Mouse (Mus musculus): Measurements from ENCODE around the gene Cep295nl.
A peak's percentile ranks its signal among the peaks of the same experiment; 100 is the strongest.

The Cep295nl gene

DNA sequence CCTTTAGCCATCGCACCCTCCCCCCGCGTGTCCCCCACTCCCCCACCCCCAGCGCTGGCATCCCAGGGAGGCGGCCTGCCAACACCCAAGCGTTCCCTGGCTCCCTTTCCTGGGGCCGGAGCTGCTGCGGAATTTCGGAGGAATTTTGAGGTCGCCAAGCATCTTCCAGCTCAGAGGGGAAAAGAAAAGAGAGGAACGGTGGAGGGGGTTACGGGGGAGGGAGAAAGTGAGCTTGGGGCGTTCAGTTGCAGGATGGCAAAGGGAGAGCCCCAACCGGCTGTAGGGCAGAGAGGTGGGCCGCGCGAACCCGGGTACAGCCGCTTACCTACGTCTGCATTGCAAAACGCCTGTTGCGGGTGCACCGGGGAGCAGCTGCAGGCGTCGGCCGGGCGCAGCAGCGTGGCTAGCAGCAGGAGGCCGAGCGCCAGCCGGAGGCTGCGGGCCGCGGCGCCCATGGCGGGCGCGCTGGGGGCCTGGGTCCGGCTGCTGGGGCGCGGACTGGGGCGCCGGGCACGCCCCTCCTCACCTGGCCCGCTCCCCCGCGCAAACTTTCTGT is 12.4 kb upstream of the Cep295nl start:
- DNase-seq: peak; percentile 59 to 72

GRCm38 (mm10) chr11:118349494-118349893 is 7.2 kb upstream of the Cep295nl start:
- no peak for DNase-seq

DNA sequence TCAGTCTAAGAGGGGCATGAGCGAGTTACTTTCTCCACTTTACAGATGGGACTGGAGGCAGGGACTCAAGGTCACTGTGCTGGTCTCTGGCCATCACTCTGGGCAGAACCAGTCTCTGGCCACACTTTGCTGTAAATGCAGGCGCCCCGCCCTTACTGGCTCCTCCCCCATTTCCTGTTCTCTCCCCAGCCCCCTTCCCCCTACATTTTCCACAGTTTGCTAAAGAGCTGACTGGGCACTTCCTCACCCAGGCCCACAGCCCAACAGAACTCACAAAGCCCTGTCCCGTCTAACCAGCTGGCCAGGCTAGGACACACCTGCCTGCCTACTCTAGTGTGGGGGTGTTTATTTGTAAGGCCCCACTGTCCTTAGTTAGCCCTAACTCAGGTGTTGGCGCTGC is 6.6 kb upstream of the Cep295nl start:
- DNase-seq: peak; percentile 75 to 83

GRCm38 (mm10) chr11:118348419-118348818 is 6.1 kb upstream of the Cep295nl start:
- no peak for DNase-seq

GRCm38 (mm10) chr11:118347911-118348310 is 5.6 kb upstream of the Cep295nl start:
- DNase-seq: no peak

GRCm38 (mm10) chr11:118347391-118347790 is 5.1 kb upstream of the Cep295nl start:
- DNase-seq: no peak

GRCm38 (mm10) chr11:118346395-118347096 is 4.2 kb upstream of the Cep295nl start:
- DNase-seq: no peak

DNA sequence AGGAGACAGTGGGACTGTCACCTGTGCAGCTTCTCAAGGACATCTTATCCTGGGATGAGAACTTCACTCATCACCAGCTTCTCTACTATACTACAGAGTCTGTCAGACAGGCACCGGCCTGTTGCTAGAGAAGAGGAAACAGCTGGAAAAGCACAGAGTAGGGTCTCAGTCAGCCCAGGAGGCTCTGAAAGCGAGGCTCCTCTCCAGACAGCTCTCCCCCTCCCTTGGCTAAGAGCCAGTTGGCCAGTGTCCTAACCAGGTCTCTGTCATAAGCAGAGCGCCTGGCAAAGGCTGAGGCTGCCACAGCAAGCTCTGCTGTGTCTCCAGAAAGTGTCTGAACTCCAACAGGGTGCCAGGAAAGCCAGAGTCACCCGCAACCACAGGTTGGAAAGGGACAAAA is 3.4 kb upstream of the Cep295nl start:
- peak; percentile 70 to 77 for DNase-seq

GRCm38 (mm10) chr11:118343629-118344028 is 1.3 kb upstream of the Cep295nl start:
- no peak for DNase-seq

DNA sequence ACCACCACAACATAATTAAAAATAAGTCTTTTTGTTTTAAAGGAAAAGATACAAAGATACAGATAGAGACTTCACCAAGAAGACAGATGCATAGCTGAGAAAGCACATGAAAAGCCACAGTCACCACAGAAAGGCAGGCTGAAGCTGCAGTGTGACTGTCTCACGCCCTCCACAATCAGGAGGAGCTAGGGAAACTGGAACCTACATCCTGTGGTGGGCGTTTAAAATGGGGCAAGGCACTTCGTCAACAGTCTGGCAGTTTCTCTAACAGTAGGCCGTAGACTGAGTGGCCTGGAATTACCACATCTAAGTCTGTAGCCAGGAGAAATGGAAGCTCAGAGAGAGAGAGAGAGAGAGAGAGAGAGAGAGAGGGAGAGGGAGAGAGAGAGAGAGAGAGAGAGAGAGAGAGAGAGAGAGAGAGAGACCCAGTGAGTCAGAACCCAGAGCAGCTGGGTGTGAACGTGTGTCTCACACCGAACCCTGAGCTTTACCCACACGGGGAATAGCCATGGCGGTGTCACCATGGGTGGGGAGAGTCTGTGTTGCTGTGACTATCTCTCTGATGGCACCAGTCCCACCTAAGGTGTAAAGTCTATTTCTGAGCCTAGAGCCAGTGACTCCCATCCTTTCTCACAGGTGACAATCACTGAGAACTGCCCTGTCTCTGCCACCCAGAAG is 4.7 kb downstream of the Cep295nl start:
- DNase-seq: no peak

- DNase-seq: peak; percentile 38 to 40
These were observed 8.9 kb downstream of the Cep295nl start for GRCm38 (mm10) chr11:118333431-118333830.

GRCm38 (mm10) chr11:118332376-118332775 is 9.9 kb downstream of the Cep295nl start:
- no peak for DNase-seq

GRCm38 (mm10) chr11:118330777-118331176 is 11.5 kb downstream of the Cep295nl start:
- DNase-seq: no peak

DNA sequence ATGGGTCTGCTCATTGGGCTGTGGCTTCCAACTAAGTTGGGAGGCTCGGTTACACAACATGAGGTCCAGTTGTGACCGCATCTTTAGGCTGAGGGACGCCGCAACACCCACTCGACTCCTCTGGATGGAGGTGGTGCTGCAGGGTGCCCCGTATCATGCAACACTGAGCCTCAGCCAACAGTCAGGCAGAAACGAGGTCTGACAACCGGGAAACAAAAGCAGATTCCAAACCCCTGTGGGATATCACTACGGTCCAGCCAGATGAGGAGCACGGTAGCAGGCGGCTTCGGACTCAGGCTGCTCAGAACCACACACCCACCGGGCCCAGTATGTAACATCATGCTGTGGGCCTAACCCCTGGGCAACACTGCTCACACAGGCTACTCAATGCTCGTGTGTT is 11.9 kb downstream of the Cep295nl start:
- DNase-seq: no peak

DNA sequence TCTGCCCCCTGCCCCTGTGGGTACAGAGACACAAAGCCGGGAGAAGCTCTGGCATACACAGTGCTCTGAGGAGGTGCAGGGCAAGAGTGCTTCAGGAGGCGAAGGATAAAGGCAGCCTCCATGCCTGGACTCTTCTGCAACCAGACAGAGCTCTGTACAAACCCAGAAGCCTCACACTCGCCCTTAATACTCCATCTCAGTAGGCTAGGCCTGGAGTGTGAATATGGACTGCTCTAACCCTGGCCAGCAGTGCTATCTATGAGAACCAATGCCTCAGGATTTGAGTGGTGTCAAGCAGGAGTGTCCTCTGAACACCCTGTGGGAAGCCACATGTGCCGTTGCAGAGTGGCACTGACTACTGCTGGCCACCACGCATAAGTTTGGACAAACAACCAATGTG is 13.4 kb downstream of the Cep295nl start:
- DNase-seq: no peak

DNA sequence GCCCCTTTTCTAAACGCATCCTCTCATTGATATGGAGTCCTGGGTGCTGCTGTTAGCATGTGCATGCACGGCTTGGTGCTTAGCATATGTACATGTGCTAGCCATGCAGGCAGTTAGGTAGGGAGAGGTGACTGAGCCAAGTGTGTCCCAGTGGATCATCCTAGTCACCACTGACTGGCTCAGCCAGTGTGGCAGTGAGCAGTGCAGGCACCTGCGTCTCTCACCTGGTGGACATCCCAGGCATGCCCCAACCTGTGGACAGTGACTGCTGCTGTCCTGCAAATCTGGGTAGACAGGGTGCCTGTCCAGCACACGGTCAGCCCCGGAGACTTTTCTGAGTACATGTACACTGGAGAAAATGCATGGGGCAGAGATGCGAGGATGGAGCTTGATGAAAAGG is 13.8 kb downstream of the Cep295nl start:
- DNase-seq: no peak

- DNase-seq: peak; percentile 40 to 67
These were observed 15.0 kb downstream of the Cep295nl start for GRCm38 (mm10) chr11:118326991-118327971.

GRCm38 (mm10) chr11:118326491-118326890 is 15.8 kb downstream of the Cep295nl start:
- DNase-seq: no peak

GRCm38 (mm10) chr11:118324541-118324940 is 17.8 kb downstream of the Cep295nl start:
- no peak for DNase-seq

DNA sequence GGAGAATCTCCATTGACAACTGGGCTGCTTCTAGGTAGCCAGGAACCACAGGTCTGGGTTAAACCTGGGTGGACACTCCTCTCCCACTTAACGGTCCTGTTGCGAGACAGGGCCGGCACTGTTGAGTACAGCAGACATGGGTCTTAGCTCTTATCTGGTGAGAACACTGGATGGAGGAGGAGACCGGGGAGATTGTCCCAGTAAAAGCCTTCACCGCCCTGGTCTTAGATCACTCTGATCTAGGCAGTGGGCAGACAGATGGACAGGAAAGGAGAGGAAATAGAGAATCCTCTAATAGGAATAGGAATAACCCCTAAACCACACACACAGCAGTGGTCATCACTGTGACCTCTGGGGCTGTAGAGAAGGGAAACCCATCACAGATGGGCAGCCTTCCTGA is 18.3 kb downstream of the Cep295nl start:
- no peak for DNase-seq

DNA sequence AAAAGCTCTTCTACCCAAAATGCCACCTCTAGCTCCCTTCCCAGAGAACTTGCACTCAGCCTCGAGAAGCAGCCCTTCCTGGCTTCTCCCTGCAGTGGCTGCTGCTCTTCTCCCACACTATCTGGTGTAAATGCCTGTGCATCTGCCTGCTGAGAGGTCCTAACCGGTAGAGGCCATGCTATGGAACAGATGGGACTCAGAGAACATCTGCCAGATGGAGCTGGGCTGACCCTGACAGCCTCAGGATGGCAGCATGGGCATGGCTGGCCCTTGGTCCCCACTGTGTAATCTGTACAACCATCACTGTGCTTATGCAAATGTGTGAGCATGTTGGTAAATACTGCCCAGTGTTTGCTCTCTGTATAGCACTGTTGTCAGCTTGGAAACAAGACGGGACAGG is 19.7 kb downstream of the Cep295nl start:
- no peak for DNase-seq

DNA sequence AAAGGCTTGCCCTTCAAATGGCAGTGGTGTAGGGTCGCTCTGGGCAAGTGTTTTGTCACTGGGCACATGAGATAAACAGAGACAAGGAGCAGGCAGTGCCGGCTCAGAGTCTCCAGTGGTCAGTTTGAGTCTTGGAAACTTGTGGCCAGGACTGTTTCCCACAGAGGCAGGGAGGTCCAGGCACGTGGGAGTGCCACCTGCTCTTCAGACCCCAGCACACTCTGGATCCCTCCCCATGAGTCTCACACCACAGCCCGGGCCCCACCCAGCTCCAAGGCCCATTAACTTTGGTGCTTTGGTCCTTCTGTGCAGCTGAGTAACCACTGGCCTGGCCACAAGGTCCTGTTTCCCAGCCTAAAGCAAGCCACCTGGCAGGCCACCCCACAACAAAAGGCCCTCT is 20.3 kb downstream of the Cep295nl start:
- peak; percentile 55 to 71 for DNase-seq

DNA sequence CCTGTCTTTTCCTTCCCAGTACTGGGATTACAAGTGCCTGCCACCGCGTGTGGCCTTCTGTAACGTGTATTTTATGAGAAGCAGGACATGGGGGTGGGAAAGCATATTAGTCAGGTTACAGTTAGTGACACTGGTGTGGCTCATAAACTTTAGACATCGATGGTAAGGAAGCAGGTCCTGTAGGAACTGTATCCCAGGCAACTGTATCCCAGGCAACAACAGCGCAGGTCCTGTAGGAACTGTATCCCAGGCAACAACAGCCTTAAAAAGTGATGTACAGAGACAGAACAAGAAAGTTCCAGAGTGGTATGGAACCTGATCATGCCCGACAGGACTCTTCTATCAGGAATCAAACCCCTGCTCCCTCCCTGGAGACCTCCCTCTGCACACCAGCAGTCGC is 20.8 kb downstream of the Cep295nl start:
- peak in 1 of 2 experiments; percentile 44 for DNase-seq
